Mouse (Mus musculus): ENCODE data around the gene Col18a1. TPM values are rescaled to one million over a fixed set of nuclear protein-coding genes. Genes with fewer than 3 reads are reported as not detected.

The Col18a1 gene
- 24.7 and 28.4 TPM in 2 replicates for total RNA-seq (2014; rRNA removed)
- 11.7 and 12.6 TPM in 2 replicates for polyA plus RNA-seq (2015; fragmentation: Nextera tagmentation; extraction: Ambion mirVana)

DNA sequence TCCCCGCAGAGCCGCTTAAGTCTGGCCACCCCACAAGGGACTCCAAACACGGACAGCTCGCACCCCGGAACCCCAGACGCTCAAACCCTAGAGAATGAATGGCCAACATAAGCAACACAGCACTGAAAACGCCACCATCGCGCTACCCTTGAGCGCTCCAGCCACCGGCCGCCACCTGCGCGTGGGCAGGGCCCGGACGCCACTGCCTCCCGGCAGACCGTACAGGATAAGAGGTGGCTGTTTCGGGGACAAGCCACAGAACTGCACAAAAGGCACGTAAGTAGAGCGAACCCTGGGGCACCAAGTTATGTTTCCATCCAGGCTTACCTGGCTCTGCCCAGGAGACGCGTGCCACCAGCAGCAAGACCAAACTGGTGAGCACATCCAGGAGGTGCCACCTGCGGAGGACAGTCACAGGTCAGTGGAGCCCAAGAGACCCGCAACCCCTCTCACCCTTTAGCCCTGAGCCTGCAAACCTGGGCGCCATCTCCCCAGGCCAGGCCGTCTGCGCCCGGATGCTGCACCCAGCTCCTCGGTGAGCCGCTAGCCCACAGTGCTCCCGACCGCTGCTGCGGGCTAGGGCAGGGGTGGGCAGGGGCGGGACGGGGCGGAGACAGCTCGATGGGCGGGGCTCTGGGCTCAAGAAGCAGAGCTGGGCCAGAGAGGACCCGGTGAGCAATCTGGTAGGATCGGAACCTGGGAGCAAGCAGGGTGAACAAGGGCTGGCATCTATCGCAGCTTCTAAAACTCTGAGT, at the start of gene Col18a1:
Gene Col18a1 (minus strand): TSS at position 586 of the 755 bp plus-strand sequence.
- Histone ChIP-seq H3K4me1 (ENCODE audit: insufficient read depth) (0 out of 2 replicates have a peak, but pooled peaks cover 12% of the 10 kb centered on the region), H3K27me3 (ENCODE audit: insufficient read depth, low read length) (peaks cover 8% of the 10 kb centered on the region), H3K9ac (peak within 1 kb of the TSS; percentile 37; the same call in 1 of the 2 replicates), H3K4me2 (ENCODE audit: low read depth) (peak within 1 kb of the TSS; percentile 91), H3K36me3 (ENCODE audit: insufficient read depth) (no peaks in the 10 kb centered on the region), H3K27ac (ENCODE audit: low read depth, low read length) (no peak within 1 kb of the TSS), H3K9me3 (ENCODE audit: low read length) (no peaks in the 10 kb centered on the region), H3K4me3 (ENCODE audit: low read depth, low read length) (peak within 1 kb of the TSS; percentile 41)
- ATAC-seq: peak; percentile 68
- TF ChIP-seq CTCF (IDR thresholded peaks at IDR 0.05; ENCODE audit: low read depth): no peak
- WGBS: 3% methylated on average over 42 of the region's 42 CpGs
- no peak for DNase-seq

- Histone ChIP-seq H3K9me3 (ENCODE audit: low read length) (no peaks in the 10 kb centered on the region), H3K4me2 (ENCODE audit: low read depth) (no peak overlapping the region), H3K27me3 (ENCODE audit: insufficient read depth, low read length) (no peaks in the 10 kb centered on the region), H3K4me3 (ENCODE audit: low read depth, low read length) (no peak overlapping the region), H3K36me3 (ENCODE audit: insufficient read depth) (no peaks in the 10 kb centered on the region), H3K4me1 (ENCODE audit: insufficient read depth) (no peaks in the 10 kb centered on the region), H3K9ac (no peak overlapping the region), H3K27ac (ENCODE audit: low read depth, low read length) (no peak overlapping the region)
- ATAC-seq (no peak), DNase-seq (no peak)
- WGBS: 61% methylated on average over 4 of the region's 4 CpGs
- no peak for TF ChIP-seq CTCF (IDR thresholded peaks at IDR 0.05; ENCODE audit: low read depth)
These were observed 49.3 kb upstream of the Col18a1 start for GRCm38 (mm10) chr10:77215641-77216040.

DNA sequence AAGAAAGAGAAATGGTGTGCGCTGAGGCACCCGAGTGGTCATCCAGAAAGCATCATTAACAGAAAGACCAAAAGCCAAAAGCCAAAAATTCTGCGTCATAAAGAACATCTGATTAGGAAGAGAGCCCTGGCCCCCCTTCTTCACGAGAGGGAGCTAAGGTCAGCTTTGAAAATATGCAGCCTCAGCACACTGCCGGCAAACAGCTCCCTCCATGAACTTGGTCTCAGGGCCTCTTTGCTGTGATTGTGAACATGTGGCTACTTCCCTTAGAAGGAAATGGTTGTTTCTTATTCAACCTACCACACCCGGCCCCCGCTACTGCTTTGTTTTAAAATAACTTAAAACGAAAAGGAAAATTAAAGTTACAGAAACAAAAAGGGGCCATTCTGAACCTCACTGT, 48.2 kb upstream of the Col18a1 start:
- no peak for ATAC-seq
- WGBS: 74% methylated on average over 8 of the region's 8 CpGs
- H3K9ac ChIP-seq: no peak overlapping the region
- no peaks in the 10 kb centered on the region for H3K27me3 ChIP-seq (ENCODE audit: insufficient read depth, low read length)
- H3K9me3 ChIP-seq (ENCODE audit: low read length): no peaks in the 10 kb centered on the region
- no peak for DNase-seq
- H3K27ac ChIP-seq (ENCODE audit: low read depth, low read length): no peak overlapping the region
- no peak overlapping the region for H3K4me3 ChIP-seq (ENCODE audit: low read depth, low read length)
- no peaks in the 10 kb centered on the region for H3K36me3 ChIP-seq (ENCODE audit: insufficient read depth)
- TF ChIP-seq CTCF (IDR thresholded peaks at IDR 0.05; ENCODE audit: low read depth): no peak
- H3K4me2 ChIP-seq (ENCODE audit: low read depth): no peak overlapping the region
- no peaks in the 10 kb centered on the region for H3K4me1 ChIP-seq (ENCODE audit: insufficient read depth)

- Histone ChIP-seq H3K4me1 (ENCODE audit: insufficient read depth) (no peaks in the 10 kb centered on the region), H3K27me3 (ENCODE audit: insufficient read depth, low read length) (no peaks in the 10 kb centered on the region), H3K9me3 (ENCODE audit: low read length) (no peaks in the 10 kb centered on the region), H3K36me3 (ENCODE audit: insufficient read depth) (no peaks in the 10 kb centered on the region), H3K4me3 (ENCODE audit: low read depth, low read length) (no peak overlapping the region), H3K27ac (ENCODE audit: low read depth, low read length) (no peak overlapping the region), H3K9ac (no peak overlapping the region), H3K4me2 (ENCODE audit: low read depth) (no peak overlapping the region)
- no peak for ATAC-seq
- 92% methylated on average over 5 of the region's 5 CpGs for WGBS
- DNase-seq: no peak
- no peak for TF ChIP-seq CTCF (IDR thresholded peaks at IDR 0.05; ENCODE audit: low read depth)
These were observed 47.1 kb upstream of the Col18a1 start for GRCm38 (mm10) chr10:77213483-77213882.

DNA sequence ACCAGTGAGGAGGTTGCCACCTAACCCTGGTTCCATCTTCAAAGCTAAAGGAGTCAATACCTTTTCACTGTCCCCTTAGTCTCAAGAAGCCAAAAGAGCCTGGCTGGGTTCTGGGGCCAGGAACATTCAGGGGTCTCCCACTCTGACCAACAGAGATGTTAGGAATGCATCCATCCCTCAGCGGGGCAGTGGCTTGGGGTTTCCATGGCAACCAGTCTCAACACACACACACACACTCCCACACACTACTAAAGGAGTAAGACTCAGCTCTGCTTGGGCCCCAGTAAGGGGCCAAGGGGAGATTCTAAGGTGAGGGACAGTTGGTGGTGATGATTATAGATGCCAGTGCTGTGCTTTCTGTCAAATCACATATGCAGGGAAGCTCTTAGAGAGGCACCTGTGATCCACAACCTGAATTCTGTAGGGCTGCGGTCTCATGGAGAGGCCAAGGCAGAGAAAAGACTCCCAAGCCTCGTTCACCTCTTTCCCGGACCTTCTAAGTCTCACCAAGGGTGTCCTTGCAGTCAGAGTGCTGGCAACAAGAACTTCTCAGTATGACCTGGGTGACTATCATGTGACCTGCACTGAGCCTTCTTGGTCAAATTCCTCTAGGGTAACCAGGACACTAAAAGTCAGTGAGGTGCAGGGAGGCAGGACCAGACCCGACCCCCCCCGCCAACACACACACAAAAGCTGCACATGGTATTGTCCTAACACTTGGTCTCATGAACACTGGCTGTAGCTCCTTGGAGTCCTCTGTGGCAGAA, 46.2 kb upstream of the Col18a1 start:
- H3K4me2 ChIP-seq (ENCODE audit: low read depth): no peak overlapping the region
- H3K4me3 ChIP-seq (ENCODE audit: low read depth, low read length): no peak overlapping the region
- no peaks in the 10 kb centered on the region for H3K4me1 ChIP-seq (ENCODE audit: insufficient read depth)
- H3K27me3 ChIP-seq (ENCODE audit: insufficient read depth, low read length): no peaks in the 10 kb centered on the region
- DNase-seq (no peak), ATAC-seq (no peak)
- TF ChIP-seq CTCF (IDR thresholded peaks at IDR 0.05; ENCODE audit: low read depth): no peak
- no peak overlapping the region for H3K27ac ChIP-seq (ENCODE audit: low read depth, low read length)
- 84% methylated on average over 6 of the region's 6 CpGs for WGBS
- H3K36me3 ChIP-seq (ENCODE audit: insufficient read depth): no peaks in the 10 kb centered on the region
- H3K9me3 ChIP-seq (ENCODE audit: low read length): no peaks in the 10 kb centered on the region
- no peak overlapping the region for H3K9ac ChIP-seq

DNA sequence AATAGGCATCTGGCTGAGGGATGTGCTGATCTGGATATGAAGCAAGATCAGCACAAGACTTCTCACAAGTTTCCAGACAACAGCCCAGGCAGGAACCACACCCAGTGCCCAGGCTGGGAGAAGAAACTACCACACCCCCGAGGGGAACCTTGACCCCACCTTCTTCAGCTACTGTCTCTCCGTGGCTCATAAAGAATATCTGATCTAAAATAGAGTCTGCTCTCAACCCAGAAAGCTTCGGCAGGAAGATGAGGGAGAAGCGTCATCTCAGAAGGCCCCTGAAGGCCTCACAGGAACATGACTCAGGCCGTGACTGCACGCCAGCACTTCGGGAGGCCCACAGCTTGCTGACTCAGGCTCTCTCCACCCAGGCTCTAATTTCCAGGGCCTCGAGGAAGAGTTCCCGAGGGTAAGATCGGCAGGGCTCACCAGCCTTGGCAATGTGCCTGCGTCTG, 44.8 kb upstream of the Col18a1 start:
- no peak overlapping the region for H3K4me3 ChIP-seq (ENCODE audit: low read depth, low read length)
- no peaks in the 10 kb centered on the region for H3K27me3 ChIP-seq (ENCODE audit: insufficient read depth, low read length)
- no peak overlapping the region for H3K4me2 ChIP-seq (ENCODE audit: low read depth)
- WGBS: 80% methylated on average over 11 of the region's 11 CpGs
- no peak for TF ChIP-seq CTCF (IDR thresholded peaks at IDR 0.05; ENCODE audit: low read depth)
- no peak for ATAC-seq
- no peaks in the 10 kb centered on the region for H3K4me1 ChIP-seq (ENCODE audit: insufficient read depth)
- no peak for DNase-seq
- no peaks in the 10 kb centered on the region for H3K36me3 ChIP-seq (ENCODE audit: insufficient read depth)
- no peaks in the 10 kb centered on the region for H3K9me3 ChIP-seq (ENCODE audit: low read length)
- no peak overlapping the region for H3K27ac ChIP-seq (ENCODE audit: low read depth, low read length)
- no peak overlapping the region for H3K9ac ChIP-seq

- Histone ChIP-seq H3K36me3 (ENCODE audit: insufficient read depth) (no peaks in the 10 kb centered on the region), H3K27me3 (ENCODE audit: insufficient read depth, low read length) (no peaks in the 10 kb centered on the region), H3K9me3 (ENCODE audit: low read length) (no peaks in the 10 kb centered on the region), H3K4me1 (ENCODE audit: insufficient read depth) (no peaks in the 10 kb centered on the region), H3K9ac (no peak overlapping the region), H3K4me2 (ENCODE audit: low read depth) (no peak overlapping the region), H3K4me3 (ENCODE audit: low read depth, low read length) (no peak overlapping the region), H3K27ac (ENCODE audit: low read depth, low read length) (no peak overlapping the region)
- ATAC-seq: no peak
- TF ChIP-seq CTCF (IDR thresholded peaks at IDR 0.05; ENCODE audit: low read depth): no peak
- no peak for DNase-seq
- 97% methylated on average over 3 of the region's 3 CpGs for WGBS
These were observed 44.3 kb upstream of the Col18a1 start for GRCm38 (mm10) chr10:77210666-77211065.
